Mouse (Mus musculus) embryonic facial prominence, embryonic 10.5 days (tissue): ENCODE data around the gene Fancc. TPM values are rescaled to one million over a fixed set of nuclear protein-coding genes. Genes with fewer than 3 reads are reported as not detected.

Experiments
- DNase-seq: peaks from one replicate; pipeline ENCODE4 v3.0.0-alpha.2; 2017; ENCODE audit warnings: low spot score
- H3K27ac ChIP-seq: fragments of 300-500 bp; sonication (generic); replicated peaks from 2 replicates; pipeline ENCODE4 v1.5.1; 2016; ENCODE audit warnings: mild to moderate bottlenecking
- H3K27me3 ChIP-seq: fragments of 300-500 bp; sonication (generic); replicated peaks from 2 replicates; pipeline ENCODE4 v1.6.1; 2016; ENCODE audit warnings: low read depth, mild to moderate bottlenecking; ENCODE audit not compliant: poor library complexity, severe bottlenecking
- H3K36me3 ChIP-seq: fragments of 300-500 bp; sonication (generic); replicated peaks from 2 replicates; pipeline ENCODE4 v1.6.1; 2016; ENCODE audit warnings: mild to moderate bottlenecking, moderate library complexity
- H3K4me1 ChIP-seq: fragments of 300-500 bp; sonication (generic); 2 replicates; pipeline ENCODE4 v1.6.1; 2016
- H3K4me3 ChIP-seq: fragments of 300-500 bp; sonication (generic); 2 replicates; pipeline ENCODE4 v1.5.1; 2016; ENCODE audit warnings: mild to moderate bottlenecking, moderate library complexity
- H3K9me3 ChIP-seq: fragments of 300-500 bp; sonication (generic); 2 replicates; pipeline ENCODE4 v1.6.1; 2016; ENCODE audit warnings: mild to moderate bottlenecking
- WGBS: fragments of 180-500 bp; shearing (Covaris S2); methylation state at CpG from one replicate; pipeline ENCODE4 v1.1.7; 2016; 5-methylcytosine and 5-hydroxymethylcytosine counted together
- polyA plus RNA-seq: library from polyadenylated mRNA; unstranded; fragments of >200 nt; fragmentation: Nextera tagmentation; extraction: Ambion mirVana; gene quantifications from 2 replicates; pipeline ENCODE4 v1.2.1, GENCODE M21; 2016

The Fancc gene
- polyA plus RNA-seq, 1 experiment from 2014 or later = 25.3 TPM

- no peak overlapping the region for H3K4me3 ChIP-seq
- peaks cover 29% of the 10 kb centered on the region for H3K36me3 ChIP-seq
- H3K9me3 ChIP-seq = 0 out of 2 replicates have a peak, but pooled peaks cover 4% of the 10 kb centered on the region
- H3K27ac ChIP-seq = 0 out of 2 replicates have a peak overlapping the region, but pooled peaks have one; percentile 10
- H3K4me1 ChIP-seq = peaks cover 51% of the 10 kb centered on the region
- 83% methylated on average over 6 of the region's 6 CpGs for WGBS
- DNase-seq = peak; percentile 8
- no peaks in the 10 kb centered on the region for H3K27me3 ChIP-seq
Measured at GRCm38 (mm10) chr13:63256146-63256545, 240.9 kb downstream of the Fancc start.

- DNase-seq = no peak
- Histone ChIP-seq H3K27me3 (no peaks in the 10 kb centered on the region), H3K4me1 (peaks cover 49% of the 10 kb centered on the region), H3K4me3 (no peak overlapping the region), H3K9me3 (0 out of 2 replicates have a peak, but pooled peaks cover 4% of the 10 kb centered on the region), H3K27ac (no peak overlapping the region), H3K36me3 (peaks cover 31% of the 10 kb centered on the region)
- 85% methylated on average over 5 of the region's 5 CpGs for WGBS
Measured at GRCm38 (mm10) chr13:63255519-63256011, 241.5 kb downstream of the Fancc start.

GRCm38 (mm10) chr13:63253886-63254636 is 243.0 kb downstream of the Fancc start:
- no peak overlapping the region for H3K4me3 ChIP-seq
- WGBS = 90% methylated on average over 7 of the region's 7 CpGs
- no peak overlapping the region for H3K27ac ChIP-seq
- H3K36me3 ChIP-seq = peaks cover 37% of the 10 kb centered on the region
- H3K27me3 ChIP-seq = no peaks in the 10 kb centered on the region
- no peak for DNase-seq
- H3K9me3 ChIP-seq = 0 out of 2 replicates have a peak, but pooled peaks cover 4% of the 10 kb centered on the region
- peaks cover 45% of the 10 kb centered on the region for H3K4me1 ChIP-seq

- DNase-seq = no peak
- WGBS = 86% methylated on average over 5 of the region's 5 CpGs
- no peak overlapping the region; the same call in 1 of the 2 replicates for H3K27ac ChIP-seq
- H3K4me1 ChIP-seq = peaks cover 36% of the 10 kb centered on the region
- H3K27me3 ChIP-seq = no peaks in the 10 kb centered on the region
- H3K36me3 ChIP-seq = peaks cover 40% of the 10 kb centered on the region
- 0 out of 2 replicates have a peak, but pooled peaks cover 4% of the 10 kb centered on the region for H3K9me3 ChIP-seq
- H3K4me3 ChIP-seq = no peak overlapping the region
Measured at GRCm38 (mm10) chr13:63253147-63253546, 243.9 kb downstream of the Fancc start.

- Histone ChIP-seq H3K4me3 (no peak overlapping the region), H3K27me3 (no peaks in the 10 kb centered on the region), H3K4me1 (peaks cover 35% of the 10 kb centered on the region), H3K9me3 (0 out of 2 replicates have a peak, but pooled peaks cover 4% of the 10 kb centered on the region), H3K27ac (no peak overlapping the region; the same call in 1 of the 2 replicates), H3K36me3 (peaks cover 45% of the 10 kb centered on the region)
- WGBS = 93% methylated on average over 2 of the region's 2 CpGs
- DNase-seq = no peak
Measured at GRCm38 (mm10) chr13:63252295-63253010, 244.6 kb downstream of the Fancc start.

GRCm38 (mm10) chr13:63251118-63251889 is 245.8 kb downstream of the Fancc start:
- Histone ChIP-seq H3K9me3 (no peaks in the 10 kb centered on the region), H3K27ac (peak overlapping the region; percentile 44; the same call in 1 of the 2 replicates), H3K27me3 (no peaks in the 10 kb centered on the region), H3K4me1 (peaks cover 41% of the 10 kb centered on the region), H3K4me3 (no peak overlapping the region), H3K36me3 (peaks cover 38% of the 10 kb centered on the region)
- DNase-seq = peak; percentile 8
- 77% methylated on average over 12 of the region's 12 CpGs for WGBS

GRCm38 (mm10) chr13:63250441-63250980 is 246.6 kb downstream of the Fancc start:
- Histone ChIP-seq H3K36me3 (peaks cover 37% of the 10 kb centered on the region), H3K4me1 (peaks cover 36% of the 10 kb centered on the region), H3K27me3 (no peaks in the 10 kb centered on the region), H3K27ac (no peak overlapping the region), H3K9me3 (no peaks in the 10 kb centered on the region), H3K4me3 (no peak overlapping the region)
- WGBS = 92% methylated on average over 8 of the region's 8 CpGs
- no peak for DNase-seq

- whole genome bisulfite sequencing = 83% methylated on average over 8 of the region's 8 CpGs
- Histone ChIP-seq H3K27ac (no peak overlapping the region), H3K27me3 (no peaks in the 10 kb centered on the region), H3K36me3 (peaks cover 35% of the 10 kb centered on the region), H3K9me3 (no peaks in the 10 kb centered on the region), H3K4me1 (peaks cover 40% of the 10 kb centered on the region), H3K4me3 (no peak overlapping the region)
- DNase-seq = no peak
Measured at GRCm38 (mm10) chr13:63249741-63250431, 247.2 kb downstream of the Fancc start.

- WGBS = 92% methylated on average over 7 of the region's 7 CpGs
- H3K36me3 ChIP-seq = peaks cover 28% of the 10 kb centered on the region
- DNase-seq = no peak
- no peaks in the 10 kb centered on the region for H3K27me3 ChIP-seq
- no peaks in the 10 kb centered on the region for H3K9me3 ChIP-seq
- no peak overlapping the region for H3K27ac ChIP-seq
- peaks cover 46% of the 10 kb centered on the region for H3K4me1 ChIP-seq
- H3K4me3 ChIP-seq = no peak overlapping the region
Measured at GRCm38 (mm10) chr13:63249171-63249570, 247.9 kb downstream of the Fancc start.

- Histone ChIP-seq H3K27ac (no peak overlapping the region), H3K4me3 (no peak overlapping the region), H3K9me3 (no peaks in the 10 kb centered on the region), H3K4me1 (peaks cover 53% of the 10 kb centered on the region), H3K27me3 (no peaks in the 10 kb centered on the region), H3K36me3 (peaks cover 31% of the 10 kb centered on the region)
- 93% methylated on average over 10 of the region's 10 CpGs for WGBS
- no peak for DNase-seq
Measured at GRCm38 (mm10) chr13:63248318-63248717, 248.8 kb downstream of the Fancc start.

GRCm38 (mm10) chr13:63247631-63248030 is 249.4 kb downstream of the Fancc start:
- no peaks in the 10 kb centered on the region for H3K9me3 ChIP-seq
- H3K4me1 ChIP-seq = peaks cover 56% of the 10 kb centered on the region
- H3K36me3 ChIP-seq = peaks cover 37% of the 10 kb centered on the region
- H3K27me3 ChIP-seq = no peaks in the 10 kb centered on the region
- no peak for DNase-seq
- H3K4me3 ChIP-seq = no peak overlapping the region
- 95% methylated on average over 11 of the region's 11 CpGs for WGBS
- H3K27ac ChIP-seq = no peak overlapping the region
